Mouse (Mus musculus): Measurements from ENCODE around the gene Bcdin3d. TPM values are rescaled to one million over a fixed set of nuclear protein-coding genes. Genes with fewer than 3 reads are reported as not detected.
"Not testable (repeated sequence)": the region's sequence is repeated elsewhere in the genome, so short reads cannot be mapped to it uniquely, and the experiment has no call there.

Bcdin3d gene
- total and polyA plus RNA-seq, 2 experiments from 2014 or later, result 10.1 to 12.7 TPM

DNA sequence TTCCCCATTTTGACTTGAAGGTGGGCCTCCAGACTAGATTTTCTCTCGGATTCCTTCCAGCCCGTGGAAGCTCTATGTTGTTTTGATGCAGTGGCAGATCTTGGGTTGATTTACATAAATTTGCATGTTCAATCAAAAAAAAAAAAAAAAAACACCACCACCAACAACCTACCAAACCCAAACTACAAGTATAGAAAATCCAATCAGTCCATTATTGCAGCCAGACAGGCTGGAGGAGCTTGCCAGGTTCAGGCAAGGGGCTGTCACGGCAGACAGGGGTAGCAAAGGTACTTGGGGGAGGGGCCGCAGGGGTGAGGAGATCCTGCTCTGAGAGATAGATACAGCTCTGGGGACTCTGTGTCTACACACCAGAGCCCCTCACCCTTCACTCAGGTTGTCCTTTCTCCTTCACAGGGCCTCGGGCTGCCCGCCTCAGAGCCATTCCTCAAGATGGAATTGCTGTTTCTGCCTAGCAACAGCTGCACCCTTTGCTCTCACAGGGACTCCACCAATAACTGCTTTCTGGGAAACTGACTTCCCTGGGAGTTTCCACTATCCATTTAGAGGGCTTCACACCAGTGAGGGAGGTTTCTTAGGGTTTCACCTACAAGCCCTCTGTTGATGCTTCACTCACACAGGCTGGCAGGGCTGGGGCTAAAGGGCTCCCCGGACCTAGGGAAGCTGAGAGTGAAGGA lies 19.8 kb downstream of the Bcdin3d start:
- peak overlapping the region; percentile 86; the same call in 1 of the 2 replicates for H3K4me2 ChIP-seq (ENCODE audit: low read depth, low read length)
- no peak overlapping the region for H3K9ac ChIP-seq (replicated peaks; ENCODE audit: low read length)
- DNase-seq (ENCODE audit: low spot score), result no peak
- ATAC-seq, result no peak
- peaks cover 28% of the 10 kb centered on the region for H3K4me1 ChIP-seq (ENCODE audit: insufficient read depth, low read length)
- no peaks in the 10 kb centered on the region for H3K36me3 ChIP-seq (ENCODE audit: insufficient read depth, low read length)
- no peaks in the 10 kb centered on the region for H3K27me3 ChIP-seq (ENCODE audit: insufficient read depth, low read length)
- H3K9me3 ChIP-seq (ENCODE audit: low read length), result no peaks in the 10 kb centered on the region
- H3K4me3 ChIP-seq (ENCODE audit: low read length), result no peak overlapping the region
- TF ChIP-seq CTCF (IDR thresholded peaks at IDR 0.05; ENCODE audit: low read depth), result no peak
- WGBS, result 60% methylated on average over 7 of the region's 7 CpGs
- H3K27ac ChIP-seq, result no peak overlapping the region

DNA sequence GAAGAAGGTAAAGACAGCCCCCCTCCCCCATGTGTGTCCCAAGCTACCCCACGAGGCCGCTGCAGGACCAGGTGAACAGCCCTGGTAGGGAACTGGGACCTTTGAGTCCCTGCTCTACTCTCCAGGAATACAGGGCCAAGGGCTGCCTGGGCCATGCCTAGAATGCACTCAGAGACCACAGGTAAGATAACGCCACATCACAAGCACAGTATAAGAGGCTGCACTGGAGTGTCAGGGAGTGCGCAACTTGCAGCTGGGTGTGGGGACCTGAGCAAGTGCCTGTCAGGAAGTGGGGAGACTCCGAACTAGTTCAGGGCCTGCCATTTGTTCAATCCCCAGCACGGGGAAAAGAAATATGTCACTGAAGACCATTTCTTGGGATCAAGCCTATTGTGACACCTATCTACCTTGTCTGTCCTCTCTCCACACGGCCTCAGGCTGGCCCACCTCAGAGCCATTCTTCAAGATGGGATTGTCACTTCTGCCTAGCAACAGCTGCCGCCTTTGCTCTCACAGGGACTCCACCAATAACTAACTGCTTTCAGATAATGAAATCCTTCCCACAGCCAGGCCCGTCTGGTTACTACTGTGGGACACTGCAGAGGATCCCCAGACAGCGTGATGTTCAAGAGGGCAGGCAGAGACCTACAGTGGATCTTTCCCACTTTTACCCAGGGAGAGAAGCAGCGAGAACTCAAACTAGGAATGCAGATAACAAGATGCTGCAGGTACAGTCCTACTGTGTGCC lies 21.2 kb downstream of the Bcdin3d start:
- peaks cover 37% of the 10 kb centered on the region for H3K4me1 ChIP-seq (ENCODE audit: insufficient read depth, low read length)
- no peak for ATAC-seq
- WGBS, result 71% methylated on average over 11 of the region's 11 CpGs
- H3K27ac ChIP-seq, result no peak overlapping the region
- no peak overlapping the region for H3K4me3 ChIP-seq (ENCODE audit: low read length)
- H3K4me2 ChIP-seq (ENCODE audit: low read depth, low read length), result no peak overlapping the region
- no peak for TF ChIP-seq CTCF (IDR thresholded peaks at IDR 0.05; ENCODE audit: low read depth)
- no peak for DNase-seq (ENCODE audit: low spot score)
- H3K9me3 ChIP-seq (ENCODE audit: low read length), result no peaks in the 10 kb centered on the region
- no peak overlapping the region for H3K9ac ChIP-seq (replicated peaks; ENCODE audit: low read length)
- H3K36me3 ChIP-seq (ENCODE audit: insufficient read depth, low read length), result no peaks in the 10 kb centered on the region
- no peaks in the 10 kb centered on the region for H3K27me3 ChIP-seq (ENCODE audit: insufficient read depth, low read length)

DNA sequence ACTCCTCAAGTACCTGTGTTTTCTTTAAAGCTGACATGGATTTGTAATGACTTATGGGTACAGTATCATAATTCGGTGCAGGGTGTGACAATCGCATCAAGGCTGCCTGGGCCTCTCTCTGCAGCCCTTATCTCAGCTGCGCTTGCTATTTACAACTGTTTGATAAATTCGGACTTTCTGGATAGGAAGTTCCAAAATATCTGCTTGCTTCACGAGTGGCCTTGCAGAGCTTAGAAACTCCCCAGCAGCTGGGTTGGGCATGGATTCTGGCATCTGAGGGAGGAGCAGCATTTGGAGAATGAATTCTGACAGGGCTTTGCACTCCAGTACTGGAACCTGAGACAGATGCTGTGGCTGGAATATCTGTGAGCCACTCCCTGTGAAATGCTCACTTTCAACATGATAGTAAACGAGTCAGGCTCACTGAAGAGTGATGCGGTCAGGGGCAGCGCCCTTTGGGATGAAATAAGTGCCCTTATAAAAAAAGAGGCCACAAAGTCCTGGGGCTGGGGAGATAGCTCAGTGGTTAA lies 24.7 kb downstream of the Bcdin3d start:
- TF ChIP-seq CTCF (IDR thresholded peaks at IDR 0.05; ENCODE audit: low read depth), result no peak
- Histone ChIP-seq H3K4me2 (ENCODE audit: low read depth, low read length) (no peak overlapping the region), H3K9ac (replicated peaks; ENCODE audit: low read length) (no peak overlapping the region), H3K36me3 (ENCODE audit: insufficient read depth, low read length) (no peaks in the 10 kb centered on the region), H3K4me3 (ENCODE audit: low read length) (no peak overlapping the region), H3K27ac (peak overlapping the region; percentile 64; the same call in 1 of the 2 replicates), H3K27me3 (ENCODE audit: insufficient read depth, low read length) (no peaks in the 10 kb centered on the region), H3K4me1 (ENCODE audit: insufficient read depth, low read length) (peaks cover 16% of the 10 kb centered on the region), H3K9me3 (ENCODE audit: low read length) (no peaks in the 10 kb centered on the region)
- ATAC-seq, result no peak
- WGBS, result 69% methylated on average over 8 of the region's 8 CpGs
- DNase-seq (ENCODE audit: low spot score), result no peak

DNA sequence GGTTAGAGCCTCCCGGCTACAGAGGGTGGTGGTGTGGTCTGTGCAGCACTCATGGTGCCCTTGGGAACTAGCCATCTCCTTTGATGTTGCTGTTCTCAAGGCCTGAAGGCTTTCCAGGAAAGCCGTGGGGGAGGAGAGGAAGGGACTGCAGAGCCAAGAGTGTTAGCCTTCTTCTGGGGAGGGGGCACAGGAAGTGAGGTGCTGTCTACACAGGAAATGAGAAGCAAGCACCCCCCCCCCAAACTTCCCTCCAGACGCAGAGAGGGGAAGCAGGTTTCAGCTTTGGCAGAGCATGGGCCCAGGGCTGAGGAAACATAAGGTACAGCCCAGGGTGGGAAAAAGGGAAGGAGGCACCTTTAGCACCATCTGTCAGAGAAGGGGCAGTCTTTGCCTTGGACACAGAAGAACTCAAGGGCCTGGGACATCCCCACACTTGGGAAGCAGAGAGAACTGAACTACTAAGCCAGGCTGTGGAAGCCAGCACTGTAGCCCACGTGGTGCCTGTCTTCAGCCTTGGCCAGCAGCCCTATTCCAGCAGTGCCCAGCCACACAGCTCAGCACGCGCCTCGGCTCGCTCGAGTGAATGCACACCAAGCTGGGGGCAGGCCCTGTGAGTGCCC lies 25.3 kb downstream of the Bcdin3d start:
- Histone ChIP-seq H3K9me3 (ENCODE audit: low read length) (no peaks in the 10 kb centered on the region), H3K27me3 (ENCODE audit: insufficient read depth, low read length) (no peaks in the 10 kb centered on the region), H3K4me2 (ENCODE audit: low read depth, low read length) (no peak overlapping the region), H3K4me1 (ENCODE audit: insufficient read depth, low read length) (peaks cover 14% of the 10 kb centered on the region), H3K4me3 (ENCODE audit: low read length) (no peak overlapping the region), H3K36me3 (ENCODE audit: insufficient read depth, low read length) (no peaks in the 10 kb centered on the region), H3K9ac (replicated peaks; ENCODE audit: low read length) (no peak overlapping the region), H3K27ac (peak overlapping the region; percentile 64; the same call in 1 of the 2 replicates)
- peak; percentile 76 for DNase-seq (ENCODE audit: low spot score)
- peak; percentile 87 for ATAC-seq
- 35% methylated on average over 9 of the region's 9 CpGs for WGBS
- TF ChIP-seq CTCF (IDR thresholded peaks at IDR 0.05; ENCODE audit: low read depth), result no peak

DNA sequence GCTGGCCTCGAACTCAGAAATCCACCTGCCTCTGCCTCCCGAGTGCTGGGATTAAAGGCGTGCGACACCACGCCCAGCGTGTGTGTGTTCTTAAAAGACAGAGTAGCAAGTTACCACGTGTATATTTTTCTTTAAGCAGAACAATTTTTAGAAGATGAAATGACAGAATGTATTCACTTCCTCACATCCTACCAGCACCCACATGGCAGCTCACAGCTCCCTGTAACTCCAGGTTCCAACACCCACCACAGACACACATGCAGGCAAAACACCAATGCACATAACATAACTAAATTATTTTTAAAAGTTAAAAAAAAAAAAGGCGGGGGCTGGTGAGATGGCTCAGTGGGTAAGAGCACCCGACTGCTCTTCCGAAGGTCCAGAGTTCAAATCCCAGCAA lies 28.4 kb downstream of the Bcdin3d start:
- not testable (repeated sequence) for H3K27ac ChIP-seq; H3K4me2 ChIP-seq (ENCODE audit: low read depth, low read length); H3K36me3 ChIP-seq (ENCODE audit: insufficient read depth, low read length); H3K4me3 ChIP-seq (ENCODE audit: low read length); ATAC-seq; H3K27me3 ChIP-seq (ENCODE audit: insufficient read depth, low read length); DNase-seq (ENCODE audit: low spot score); H3K9ac ChIP-seq (replicated peaks; ENCODE audit: low read length); H3K9me3 ChIP-seq (ENCODE audit: low read length)
- peaks cover 14% of the 10 kb centered on the region for H3K4me1 ChIP-seq (ENCODE audit: insufficient read depth, low read length)
- 89% methylated on average over 10 of the region's 10 CpGs for WGBS

DNA sequence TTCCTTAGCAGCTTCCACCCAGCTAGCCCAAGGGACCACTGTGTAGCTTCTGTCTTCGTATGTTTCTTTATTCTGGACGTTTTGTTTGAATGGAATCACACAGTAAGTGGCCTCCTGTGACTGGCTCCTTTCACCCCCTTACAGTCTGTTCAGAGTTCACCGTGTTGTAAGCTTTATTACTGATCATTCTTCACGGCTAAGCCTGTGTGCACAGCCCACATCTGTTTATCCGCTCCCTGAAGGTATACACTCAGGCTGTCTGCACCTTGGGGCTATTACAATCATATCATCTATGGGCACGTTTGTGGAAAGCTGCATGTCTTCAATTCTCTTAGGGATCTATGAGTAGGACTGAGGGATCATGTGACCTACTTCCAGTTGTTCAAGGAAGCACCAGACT lies 29.0 kb downstream of the Bcdin3d start:
- 39% methylated on average over 6 of the region's 6 CpGs for WGBS
- H3K9me3 ChIP-seq (ENCODE audit: low read length), result no peaks in the 10 kb centered on the region

More for the DNA sequence above, 29.0 kb downstream of the Bcdin3d start:
- DNase-seq (ENCODE audit: low spot score) (no peak), ATAC-seq (no peak)
- no peak overlapping the region for H3K27ac ChIP-seq
- H3K4me1 ChIP-seq (ENCODE audit: insufficient read depth, low read length), result peaks cover 20% of the 10 kb centered on the region
- H3K4me3 ChIP-seq (ENCODE audit: low read length), result no peak overlapping the region
- no peak for TF ChIP-seq CTCF (IDR thresholded peaks at IDR 0.05; ENCODE audit: low read depth)
- no peak overlapping the region for H3K9ac ChIP-seq (replicated peaks; ENCODE audit: low read length)
- H3K4me2 ChIP-seq (ENCODE audit: low read depth, low read length), result no peak overlapping the region
- no peaks in the 10 kb centered on the region for H3K36me3 ChIP-seq (ENCODE audit: insufficient read depth, low read length)
- no peaks in the 10 kb centered on the region for H3K27me3 ChIP-seq (ENCODE audit: insufficient read depth, low read length)

Data from hindbrain, postnatal 0 days (tissue).